ENCODE assay signal across 19 mouse cellular contexts in genomic region chr12:26446377-26447045, GRCm38 (mm10).
"Had no signal": no experiment of that assay in that cellular context is flagged by ENCODE, and none has a peak within 500 bp of the region (broad histone marks: within the 10 kb centered on the region; RNA-seq: fewer than 3 reads in every experiment).

No protein-coding gene starts in this region.

- H3K27ac ChIP-seq: limb, embryonic 12.5 days; liver, embryonic 13.5 days; lung, embryonic 15.5 days; macrophage; midbrain, embryonic 12.5 days; neural tube, embryonic 13.5 days had no signal

- H3K9me3 ChIP-seq: limb, embryonic 12.5 days; liver, embryonic 13.5 days; lung, embryonic 15.5 days; megakaryocyte, embryonic 14.5 days; midbrain, embryonic 12.5 days; neural tube, embryonic 13.5 days had no signal

- DNase-seq: layer of hippocampus, adult 9-11 months; layer of hippocampus, postnatal 36 days; liver; liver, embryonic 13.5 days; liver, postnatal 0 days; lung, postnatal 14 days; retina, postnatal 1 day; right cerebral cortex, postnatal 4 days; spleen, adult 18-20 months; thymus, adult 18-20 months; thymus, postnatal 14 days had no signal

- H3K9ac ChIP-seq: limb, embryonic 12.5 days; liver, embryonic 13.5 days; liver, postnatal 0 days; lung, embryonic 15.5 days; midbrain, embryonic 12.5 days; neural tube, embryonic 13.5 days had no signal

- ATAC-seq: intestine, postnatal 0 days; liver, postnatal 0 days; midbrain, embryonic 16.5 days had no signal

- H3K4me2 ChIP-seq: limb, embryonic 12.5 days; liver, embryonic 13.5 days; lung, embryonic 15.5 days; midbrain, embryonic 12.5 days; neural tube, embryonic 13.5 days had no signal

- H3K36me3 ChIP-seq: limb, embryonic 12.5 days; liver, embryonic 13.5 days; lung, embryonic 15.5 days; midbrain, embryonic 12.5 days; neural tube, embryonic 13.5 days had no signal

- H3K27me3 ChIP-seq: limb, embryonic 12.5 days; liver, embryonic 13.5 days; lung, embryonic 15.5 days; midbrain, embryonic 12.5 days; neural tube, embryonic 13.5 days had no signal

- H3K4me1 ChIP-seq: limb, embryonic 12.5 days; lung, embryonic 15.5 days; midbrain, embryonic 12.5 days; neural tube, embryonic 13.5 days had no signal

- H3K4me3 ChIP-seq: limb, embryonic 12.5 days; liver, embryonic 13.5 days; lung, embryonic 15.5 days; megakaryocyte, embryonic 14.5 days; midbrain, embryonic 12.5 days; neural tube, embryonic 13.5 days had no signal
